Mouse (Mus musculus) kidney, adult 2 months (tissue): ENCODE results near the gene Slc51a.

Experiments
- CTCF ChIP-seq: fragments of 200-500 bp; conservative IDR thresholded peaks from 2 replicates; pipeline ENCODE4 v1.5.1; 2011; ENCODE audit warnings: low read depth, mild to moderate bottlenecking, control low read depth, low read length, moderate library complexity, mixed read lengths; ENCODE audit not compliant: insufficient read depth, insufficient read length
- POLR2A ChIP-seq: fragments of 200-500 bp; IDR thresholded peaks from one replicate; pipeline ENCODE4 v1.6.1; 2011; ENCODE audit warnings: low read depth, low read length, control low read depth

- TF ChIP-seq CTCF (no peak), POLR2A (no peak)
Observed at GRCm38 (mm10) chr16:32472276-32473015, 15.2 kb downstream of the Slc51a start.
